Mouse (Mus musculus) lung, embryonic 14.5 days (tissue): Measurements from ENCODE around the gene Gm281. TPM values are rescaled to one million over a fixed set of nuclear protein-coding genes. Genes with fewer than 3 reads are reported as not detected.

Experiments used
- ATAC-seq: fragments of 200-750 bp; cut with Nextera tagmentation; 2 replicates; pipeline ENCODE4 v1.8.0; 2017; ENCODE audit warnings: mild to moderate bottlenecking, moderate TSS enrichment, moderate library complexity; ENCODE audit not compliant: insufficient read depth
- DNase-seq: peaks from one replicate; pipeline ENCODE4 v3.0.0-alpha.2; 2015
- H3K27ac ChIP-seq: fragments of 300-500 bp; sonication (generic); 2 replicates; pipeline ENCODE4 v1.5.1; 2014; ENCODE audit warnings: low read depth, mild to moderate bottlenecking, moderate library complexity
- H3K27me3 ChIP-seq: fragments of 300-500 bp; sonication (generic); 2 replicates; pipeline ENCODE4 v1.6.1; 2014; ENCODE audit warnings: low read length, control low read depth; ENCODE audit not compliant: insufficient read depth
- H3K36me3 ChIP-seq: fragments of 300-500 bp; sonication (generic); 2 replicates; pipeline ENCODE4 v1.6.1; 2014; ENCODE audit warnings: control low read depth; ENCODE audit not compliant: insufficient read depth
- H3K4me1 ChIP-seq: fragments of 300-500 bp; sonication (generic); 2 replicates; pipeline ENCODE4 v1.6.1; 2014; ENCODE audit warnings: antibody characterized with exemption, control low read depth; ENCODE audit not compliant: insufficient read depth
- H3K4me2 ChIP-seq: fragments of 300-500 bp; sonication (generic); 2 replicates; pipeline ENCODE4 v1.6.1; 2014; ENCODE audit warnings: mild to moderate bottlenecking
- H3K4me3 ChIP-seq: fragments of 300-500 bp; sonication (generic); 2 replicates; pipeline ENCODE4 v1.5.1; 2014; ENCODE audit warnings: low read depth, low read length
- H3K9ac ChIP-seq: fragments of 300-500 bp; sonication (generic); 2 replicates; pipeline ENCODE4 v1.6.1; 2014
- H3K9me3 ChIP-seq: fragments of 300-500 bp; sonication (generic); 2 replicates; pipeline ENCODE4 v1.6.1; 2016; ENCODE audit warnings: low read depth, low read length, control low read depth
- CTCF ChIP-seq: IDR thresholded peaks from 2 replicates; pipeline ENCODE4 v1.5.1; 2016; ENCODE audit warnings: antibody characterized with exemption, low read depth
- WGBS: fragments of 180-500 bp; shearing (Covaris S2); extraction: QIAGEN DNeasy Blood & Tissue Kit; methylation state at CpG from one replicate; pipeline ENCODE4 v1.1.7; 2014; 5-methylcytosine and 5-hydroxymethylcytosine counted together
- polyA plus RNA-seq: library from polyadenylated mRNA; unstranded; fragments of >200 nt; fragmentation: Nextera tagmentation; extraction: Ambion mirVana; gene quantifications from 2 replicates; pipeline ENCODE4 v1.2.1, GENCODE M21; 2014

Gene Gm281
- polyA plus RNA-seq, 1 experiment from 2014 or later: 0.05 TPM

- Histone ChIP-seq H3K27ac (no peak overlapping the region), H3K4me3 (no peak overlapping the region), H3K36me3 (no peaks in the 10 kb centered on the region), H3K4me1 (no peaks in the 10 kb centered on the region), H3K9ac (no peak overlapping the region), H3K9me3 (no peaks in the 10 kb centered on the region), H3K27me3 (no peaks in the 10 kb centered on the region), H3K4me2 (no peak overlapping the region)
- TF ChIP-seq CTCF: no peak
- DNase-seq (peak; percentile 2), ATAC-seq (peak; percentile 44; the same call in 1 of the 2 replicates)
- 42% methylated on average over 4 of the region's 4 CpGs for WGBS
These were observed 929 bp upstream of the Gm281 start for GRCm38 (mm10) chr14:13915207-13915606.

- Histone ChIP-seq H3K27ac (no peak overlapping the region), H3K4me3 (no peak overlapping the region), H3K4me2 (no peak overlapping the region), H3K27me3 (no peaks in the 10 kb centered on the region), H3K9ac (no peak overlapping the region), H3K36me3 (no peaks in the 10 kb centered on the region), H3K4me1 (no peaks in the 10 kb centered on the region), H3K9me3 (no peaks in the 10 kb centered on the region)
- ATAC-seq (no peak), DNase-seq (no peak)
- 74% methylated on average over 2 of the region's 2 CpGs for WGBS
- TF ChIP-seq CTCF: no peak
These were observed 4.1 kb downstream of the Gm281 start for GRCm38 (mm10) chr14:13910148-13910547.

GRCm38 (mm10) chr14:13907145-13907544, 7.1 kb downstream of the Gm281 start:
- no peak overlapping the region for H3K4me2 ChIP-seq
- 80% methylated on average over 7 of the region's 7 CpGs for WGBS
- no peak for TF ChIP-seq CTCF

GRCm38 (mm10) chr14:13906461-13906860, 7.8 kb downstream of the Gm281 start:
- Histone ChIP-seq H3K27ac (no peak overlapping the region), H3K9ac (no peak overlapping the region), H3K27me3 (no peaks in the 10 kb centered on the region), H3K36me3 (no peaks in the 10 kb centered on the region), H3K4me3 (no peak overlapping the region), H3K9me3 (no peaks in the 10 kb centered on the region), H3K4me2 (no peak overlapping the region), H3K4me1 (no peaks in the 10 kb centered on the region)
- no peak for TF ChIP-seq CTCF
- DNase-seq: no peak
- WGBS: 89% methylated on average over 1 of the region's 1 CpGs
- no peak for ATAC-seq

More at GRCm38 (mm10) chr14:13907145-13907544, 7.1 kb downstream of the Gm281 start:
- no peak overlapping the region for H3K4me3 ChIP-seq
- H3K27ac ChIP-seq: no peak overlapping the region
- no peaks in the 10 kb centered on the region for H3K27me3 ChIP-seq
- H3K9me3 ChIP-seq: no peaks in the 10 kb centered on the region
- H3K36me3 ChIP-seq: no peaks in the 10 kb centered on the region
- no peak for DNase-seq
- H3K9ac ChIP-seq: no peak overlapping the region
- H3K4me1 ChIP-seq: no peaks in the 10 kb centered on the region
- ATAC-seq: no peak

DNA sequence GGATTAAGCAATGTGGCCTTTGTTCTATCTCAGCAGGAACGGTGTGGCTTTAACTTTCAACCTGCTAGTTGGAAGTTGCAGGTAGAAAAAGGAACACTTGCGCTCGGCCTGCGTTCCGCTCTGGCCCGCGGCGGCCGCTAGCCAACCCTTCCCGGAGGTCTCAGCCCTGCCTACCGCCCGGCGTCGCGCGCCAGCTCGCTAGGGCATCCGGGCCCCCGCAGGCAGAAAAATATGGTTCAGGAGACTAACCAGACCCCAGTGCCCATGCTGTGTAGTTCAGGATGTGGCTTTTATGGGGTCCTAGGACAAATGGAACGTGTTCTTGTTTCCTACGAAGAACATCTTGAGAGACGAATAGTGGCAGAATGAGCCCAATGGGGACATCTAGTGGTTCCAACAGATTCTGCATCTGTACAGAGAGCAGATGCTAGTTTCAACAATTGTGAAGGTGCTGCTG, 12.6 kb downstream of the Gm281 start:
- Histone ChIP-seq H3K9me3 (no peaks in the 10 kb centered on the region), H3K4me1 (no peaks in the 10 kb centered on the region), H3K4me2 (peak overlapping the region; percentile 83), H3K27ac (no peak overlapping the region), H3K9ac (peak overlapping the region; percentile 52), H3K36me3 (no peaks in the 10 kb centered on the region), H3K4me3 (peak overlapping the region; percentile 47), H3K27me3 (no peaks in the 10 kb centered on the region)
- under 1% methylated on average over 22 of the region's 22 CpGs for WGBS
- ATAC-seq (peak; percentile 83), DNase-seq (peak; percentile 85)
- peak; percentile 79 for TF ChIP-seq CTCF

DNA sequence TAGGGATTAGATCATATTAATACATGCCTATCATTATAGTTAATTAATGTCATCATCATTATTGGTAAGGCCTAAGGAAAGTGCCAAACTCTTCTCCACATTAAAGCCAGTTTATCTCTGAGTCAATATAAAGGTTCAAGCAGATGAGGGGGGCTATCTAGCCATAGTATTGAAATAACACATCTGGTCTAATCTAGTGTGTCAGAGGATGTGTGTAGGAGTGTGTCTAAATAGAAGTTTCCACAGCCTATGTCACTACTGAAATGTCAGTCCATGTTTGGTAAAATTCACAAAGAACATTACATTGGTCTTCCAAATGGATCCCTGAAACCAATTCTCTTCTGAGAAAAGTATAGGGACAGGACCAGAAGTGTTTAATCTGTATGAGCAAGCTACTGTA, 19.1 kb downstream of the Gm281 start:
- H3K4me2 ChIP-seq: no peak overlapping the region

DNA sequence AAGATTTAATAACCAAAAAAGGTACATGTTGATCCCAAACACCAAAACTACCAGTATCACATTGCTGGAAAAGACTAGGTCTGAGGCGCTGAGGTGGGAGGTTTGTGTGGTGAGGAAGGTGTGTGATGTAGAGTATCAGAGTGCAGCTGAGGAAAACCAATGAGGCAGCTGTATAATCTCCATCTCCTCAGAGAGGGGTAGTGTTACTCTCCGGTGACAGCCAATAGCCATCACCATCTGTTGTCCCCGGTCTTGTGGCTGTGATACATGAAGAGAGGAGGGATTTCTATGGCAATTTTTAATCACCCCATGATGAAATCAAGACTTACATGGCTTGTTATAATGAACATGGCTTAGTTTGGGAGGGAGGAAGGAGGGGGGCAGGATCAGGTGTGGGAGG, 20.5 kb downstream of the Gm281 start:
- Histone ChIP-seq H3K4me1 (no peaks in the 10 kb centered on the region), H3K9ac (no peak overlapping the region), H3K4me3 (no peak overlapping the region), H3K27me3 (no peaks in the 10 kb centered on the region), H3K9me3 (no peaks in the 10 kb centered on the region), H3K27ac (no peak overlapping the region), H3K4me2 (no peak overlapping the region), H3K36me3 (no peaks in the 10 kb centered on the region)
- 75% methylated on average over 3 of the region's 3 CpGs for WGBS
- no peak for TF ChIP-seq CTCF
- ATAC-seq (no peak), DNase-seq (no peak)

More for the DNA sequence above, 19.1 kb downstream of the Gm281 start:
- no peaks in the 10 kb centered on the region for H3K4me1 ChIP-seq
- no peak overlapping the region for H3K4me3 ChIP-seq
- ATAC-seq (no peak), DNase-seq (no peak)
- no peaks in the 10 kb centered on the region for H3K9me3 ChIP-seq
- H3K36me3 ChIP-seq: no peaks in the 10 kb centered on the region
- H3K27me3 ChIP-seq: no peaks in the 10 kb centered on the region
- H3K27ac ChIP-seq: no peak overlapping the region
- no peak for TF ChIP-seq CTCF
- H3K9ac ChIP-seq: no peak overlapping the region

- no peaks in the 10 kb centered on the region for H3K9me3 ChIP-seq
- no peaks in the 10 kb centered on the region for H3K4me1 ChIP-seq
- peak; percentile 2 for DNase-seq
- no peaks in the 10 kb centered on the region for H3K36me3 ChIP-seq
- TF ChIP-seq CTCF: no peak
- H3K4me3 ChIP-seq: no peak overlapping the region
- no peaks in the 10 kb centered on the region for H3K27me3 ChIP-seq
- H3K27ac ChIP-seq: no peak overlapping the region
- H3K4me2 ChIP-seq: no peak overlapping the region
- H3K9ac ChIP-seq: no peak overlapping the region
- ATAC-seq: no peak
These were observed 52.9 kb downstream of the Gm281 start for GRCm38 (mm10) chr14:13861416-13861815.
